In genomic region chr1:58734043-58734920, GRCm38 (mm10) we compare ENCODE assay signal across 31 mouse cellular contexts. TPM values are rescaled to one million over a fixed set of nuclear protein-coding genes. Genes with fewer than 3 reads are reported as not detected.
DNase-seq lines count a peak whose midpoint lies in the region; ATAC-seq and TF ChIP-seq lines count a peak whose summit lies in the region.
"Had no signal": no experiment of that assay in that cellular context is flagged by ENCODE, and none has a peak within 500 bp of the region (broad histone marks: within the 10 kb centered on the region; RNA-seq: fewer than 3 reads in every experiment).

No protein-coding gene starts in this region.

- ATAC-seq in kidney, postnatal 0 days (replicated peaks; ENCODE audit: low FRiP score, low read depth), result 0 out of 2 replicates have a peak, but pooled peaks have one; percentile 41
- ATAC-seq in activated CD4-positive, CD25-positive, alpha-beta regulatory T cell, adult 4 months, result peak; percentile 72
- ATAC-seq in hindbrain, embryonic 14.5 days (ENCODE audit: low FRiP score), result no peak
- ATAC-seq: forebrain, embryonic 15.5 days; hindbrain, embryonic 16.5 days; intestine, embryonic 16.5 days; midbrain, embryonic 15.5 days had no signal

- H3K4me2 ChIP-seq in kidney, postnatal 0 days (ENCODE audit: low read length), result no peak overlapping the region
- no peak overlapping the region for H3K4me2 ChIP-seq in hindbrain, embryonic 14.5 days (replicated peaks)
- H3K4me2 ChIP-seq: embryonic facial prominence, embryonic 12.5 days; forebrain, embryonic 15.5 days; limb, embryonic 13.5 days; liver, embryonic 11.5 days; lung, embryonic 15.5 days; midbrain, embryonic 15.5 days had no signal

- DNase-seq in kidney, adult 11 months, result peak; percentile 38
- no peak for DNase-seq in kidney, postnatal 25 days
- no peak for DNase-seq in kidney, postnatal 0 days (ENCODE audit: low spot score)
- DNase-seq in kidney, postnatal 10 days, result no peak
- no peak for DNase-seq in embryo, embryonic 11 days
- DNase-seq in hindbrain, embryonic 14.5 days (ENCODE audit: low spot score), result no peak
- DNase-seq: adrenal gland, postnatal 10 days; cerebellum, adult 11 months; cerebellum, adult 9-10 months; cerebellum, postnatal 36 days; heart, postnatal 14 days; thymus, adult 18-20 months; thymus, postnatal 25 days had no signal

- H3K27me3 ChIP-seq in kidney, postnatal 0 days (ENCODE audit: insufficient read depth, low read length), result no peaks in the 10 kb centered on the region
- H3K27me3 ChIP-seq in hindbrain, embryonic 14.5 days (ENCODE audit: control insufficient read depth, insufficient read depth, low read length), result no peaks in the 10 kb centered on the region
- H3K27me3 ChIP-seq: CH12.LX; embryonic facial prominence, embryonic 12.5 days; forebrain, embryonic 15.5 days; limb, embryonic 13.5 days; lung, embryonic 15.5 days; midbrain, embryonic 15.5 days had no signal

- H3K4me1 ChIP-seq in kidney, postnatal 0 days (replicated peaks; ENCODE audit: insufficient read depth, low read length), result no peaks in the 10 kb centered on the region
- no peaks in the 10 kb centered on the region for H3K4me1 ChIP-seq in hindbrain, embryonic 14.5 days (replicated peaks; ENCODE audit: control insufficient read depth, insufficient read depth, low read length)
- H3K4me1 ChIP-seq: embryonic facial prominence, embryonic 12.5 days; hindbrain, embryonic 10.5 days; limb, embryonic 13.5 days; lung, embryonic 15.5 days; midbrain, embryonic 10.5 days; midbrain, embryonic 15.5 days had no signal

- no peak for TF ChIP-seq CTCF in kidney, postnatal 0 days (IDR thresholded peaks at IDR 0.05; ENCODE audit: low read depth)

- 88% methylated on average over 11 of the region's 11 CpGs for WGBS in kidney, postnatal 0 days
- 95% methylated on average over 11 of the region's 11 CpGs for WGBS in hindbrain, embryonic 14.5 days

- no peak overlapping the region for H3K9ac ChIP-seq in kidney, postnatal 0 days (ENCODE audit: low read depth, low read length)
- no peak overlapping the region for H3K9ac ChIP-seq in hindbrain, embryonic 14.5 days
- H3K9ac ChIP-seq: embryonic facial prominence, embryonic 12.5 days; forebrain, embryonic 15.5 days; limb, embryonic 13.5 days; lung, embryonic 15.5 days; midbrain, embryonic 15.5 days had no signal

- H3K36me3 ChIP-seq in kidney, postnatal 0 days (ENCODE audit: insufficient read depth, low read length), result peaks cover 48% of the 10 kb centered on the region
- H3K36me3 ChIP-seq in hindbrain, embryonic 14.5 days (replicated peaks; ENCODE audit: control insufficient read depth, insufficient read depth), result peaks cover 6% of the 10 kb centered on the region
- H3K36me3 ChIP-seq: forebrain, embryonic 15.5 days; midbrain, embryonic 15.5 days had no signal

- no peaks in the 10 kb centered on the region for H3K9me3 ChIP-seq in kidney, postnatal 0 days (replicated peaks; ENCODE audit: low read length)
- H3K9me3 ChIP-seq in hindbrain, embryonic 14.5 days (ENCODE audit: control insufficient read depth, low read length), result no peaks in the 10 kb centered on the region
- H3K9me3 ChIP-seq: embryonic facial prominence, embryonic 12.5 days; forebrain, embryonic 15.5 days; hindbrain, embryonic 10.5 days; limb, embryonic 13.5 days; lung, embryonic 15.5 days; midbrain, embryonic 10.5 days; midbrain, embryonic 15.5 days had no signal

- peak overlapping the region; percentile 72 for H3K27ac ChIP-seq in kidney, postnatal 0 days
- H3K27ac ChIP-seq in hindbrain, embryonic 14.5 days, result no peak overlapping the region
- H3K27ac ChIP-seq: embryonic facial prominence, embryonic 12.5 days; forebrain, embryonic 15.5 days; hindbrain, embryonic 10.5 days; left cerebral cortex, adult 2 months; limb, embryonic 13.5 days; lung, embryonic 15.5 days; midbrain, embryonic 10.5 days; midbrain, embryonic 15.5 days; stomach, postnatal 0 days had no signal

- no peak overlapping the region for H3K4me3 ChIP-seq in kidney, postnatal 0 days (replicated peaks; ENCODE audit: low read depth, low read length)
- no peak overlapping the region for H3K4me3 ChIP-seq in hindbrain, embryonic 14.5 days (replicated peaks; ENCODE audit: low read length)
- H3K4me3 ChIP-seq: embryonic facial prominence, embryonic 12.5 days; forebrain, embryonic 15.5 days; hindbrain, embryonic 10.5 days; left cerebral cortex, adult 2 months; limb, embryonic 13.5 days; lung, embryonic 15.5 days; midbrain, embryonic 10.5 days; midbrain, embryonic 15.5 days had no signal

RNA-seq across cellular contexts. Expression of gene Cflar, which starts 23.0 kb away (rescaled TPM):
- 62.1 and 66.4 TPM in 2 replicates for polyA plus RNA-seq in kidney, postnatal 0 days (2015; fragmentation: Nextera tagmentation; extraction: Ambion mirVana)
- 100 to 1,000 TPM; 172 to 177 TPM for polyA plus RNA-seq in activated CD4-positive, CD25-positive, alpha-beta regulatory T cell, adult 4 months (2017; shearing (Covaris generic))
- 16.6 and 18.7 TPM in 2 replicates for polyA plus RNA-seq in hindbrain, embryonic 14.5 days (2014; fragmentation: Nextera tagmentation; extraction: Ambion mirVana)

RNA-seq across cellular contexts. Expression of gene Als2cr12, which starts 38.5 kb away (rescaled TPM):
- 0.92 and 0.96 TPM in 2 replicates for polyA plus RNA-seq in kidney, postnatal 0 days (2015; fragmentation: Nextera tagmentation; extraction: Ambion mirVana)
- polyA plus RNA-seq in activated CD4-positive, CD25-positive, alpha-beta regulatory T cell, adult 4 months (2017; shearing (Covaris generic)), result not detected
- polyA plus RNA-seq in hindbrain, embryonic 14.5 days (2014; fragmentation: Nextera tagmentation; extraction: Ambion mirVana), result not detected in 2 replicates
- polyA plus RNA-seq: embryonic facial prominence, embryonic 12.5 days; forebrain, embryonic 15.5 days; frontal cortex, adult 2 months; heart, embryonic 14.5 days; hindbrain, embryonic 10.5 days; hindbrain, embryonic 16.5 days; limb, embryonic 13.5 days; liver, embryonic 11.5 days; liver, embryonic 16.5 days; midbrain, embryonic 10.5 days; midbrain, embryonic 15.5 days; neural tube, embryonic 11.5 days had no signal
